Mouse (Mus musculus): Measurements from ENCODE around the gene Taok3. TPM values are rescaled to one million over a fixed set of nuclear protein-coding genes. Genes with fewer than 3 reads are reported as not detected.

Gene Taok3
- polyA plus RNA-seq, 1 experiment from 2014 or later: 12.0 TPM

GRCm38 (mm10) chr5:117178079-117178478 is 58.1 kb downstream of the Taok3 start:
- 43% methylated on average over 6 of the region's 6 CpGs for WGBS
- Histone ChIP-seq H3K4me1 (peaks cover 9% of the 10 kb centered on the region), H3K27ac (replicated peaks) (no peak overlapping the region), H3K4me3 (no peak overlapping the region), H3K36me3 (no peaks in the 10 kb centered on the region), H3K9me3 (replicated peaks) (no peaks in the 10 kb centered on the region), H3K27me3 (ENCODE audit: low read depth, poor library complexity, severe bottlenecking) (no peaks in the 10 kb centered on the region)
- DNase-seq (ENCODE audit: low spot score): no peak

- Histone ChIP-seq H3K9me3 (replicated peaks) (no peaks in the 10 kb centered on the region), H3K4me3 (no peak overlapping the region), H3K4me1 (peaks cover 9% of the 10 kb centered on the region), H3K27me3 (ENCODE audit: low read depth, poor library complexity, severe bottlenecking) (no peaks in the 10 kb centered on the region), H3K27ac (replicated peaks) (no peak overlapping the region), H3K36me3 (no peaks in the 10 kb centered on the region)
- WGBS: 80% methylated on average over 6 of the region's 6 CpGs
- DNase-seq (ENCODE audit: low spot score): no peak
Measured at GRCm38 (mm10) chr5:117178486-117178885, 58.6 kb downstream of the Taok3 start.

GRCm38 (mm10) chr5:117181921-117182320 is 62.0 kb downstream of the Taok3 start:
- H3K4me1 ChIP-seq: peaks cover 9% of the 10 kb centered on the region
- H3K4me3 ChIP-seq: no peak overlapping the region
- WGBS: 87% methylated on average over 5 of the region's 5 CpGs
- H3K9me3 ChIP-seq (replicated peaks): peaks cover 11% of the 10 kb centered on the region; the same call in 1 of the 2 replicates
- H3K36me3 ChIP-seq: 0 out of 2 replicates have a peak, but pooled peaks cover 14% of the 10 kb centered on the region
- no peak overlapping the region for H3K27ac ChIP-seq (replicated peaks)
- no peaks in the 10 kb centered on the region for H3K27me3 ChIP-seq (ENCODE audit: low read depth, poor library complexity, severe bottlenecking)
- no peak for DNase-seq (ENCODE audit: low spot score)

GRCm38 (mm10) chr5:117182411-117182810 is 62.5 kb downstream of the Taok3 start:
- H3K36me3 ChIP-seq: 0 out of 2 replicates have a peak, but pooled peaks cover 14% of the 10 kb centered on the region
- no peaks in the 10 kb centered on the region for H3K27me3 ChIP-seq (ENCODE audit: low read depth, poor library complexity, severe bottlenecking)
- H3K4me3 ChIP-seq: no peak overlapping the region
- H3K9me3 ChIP-seq (replicated peaks): peaks cover 11% of the 10 kb centered on the region; the same call in 1 of the 2 replicates
- 89% methylated on average over 3 of the region's 3 CpGs for WGBS
- DNase-seq (ENCODE audit: low spot score): no peak
- H3K27ac ChIP-seq (replicated peaks): no peak overlapping the region
- H3K4me1 ChIP-seq: peaks cover 9% of the 10 kb centered on the region

- 82% methylated on average over 6 of the region's 6 CpGs for WGBS
- peaks cover 11% of the 10 kb centered on the region; the same call in 1 of the 2 replicates for H3K9me3 ChIP-seq (replicated peaks)
- no peak overlapping the region for H3K27ac ChIP-seq (replicated peaks)
- no peak overlapping the region for H3K4me3 ChIP-seq
- peaks cover 14% of the 10 kb centered on the region; the same call in 1 of the 2 replicates for H3K36me3 ChIP-seq
- DNase-seq (ENCODE audit: low spot score): no peak
- no peaks in the 10 kb centered on the region for H3K27me3 ChIP-seq (ENCODE audit: low read depth, poor library complexity, severe bottlenecking)
- no peaks in the 10 kb centered on the region for H3K4me1 ChIP-seq
Measured at GRCm38 (mm10) chr5:117184832-117185231, 64.9 kb downstream of the Taok3 start.

GRCm38 (mm10) chr5:117185673-117186072 is 65.7 kb downstream of the Taok3 start:
- peaks cover 14% of the 10 kb centered on the region; the same call in 1 of the 2 replicates for H3K36me3 ChIP-seq

GRCm38 (mm10) chr5:117192061-117192460 is 72.1 kb downstream of the Taok3 start:
- Histone ChIP-seq H3K27ac (replicated peaks) (no peak overlapping the region), H3K4me3 (no peak overlapping the region), H3K9me3 (replicated peaks) (no peaks in the 10 kb centered on the region), H3K27me3 (ENCODE audit: low read depth, poor library complexity, severe bottlenecking) (no peaks in the 10 kb centered on the region), H3K36me3 (no peaks in the 10 kb centered on the region; the same call in 1 of the 2 replicates), H3K4me1 (no peaks in the 10 kb centered on the region)
- no peak for DNase-seq (ENCODE audit: low spot score)
- 92% methylated on average over 6 of the region's 6 CpGs for WGBS

More at GRCm38 (mm10) chr5:117185673-117186072, 65.7 kb downstream of the Taok3 start:
- Histone ChIP-seq H3K27me3 (ENCODE audit: low read depth, poor library complexity, severe bottlenecking) (no peaks in the 10 kb centered on the region), H3K4me1 (no peaks in the 10 kb centered on the region), H3K4me3 (no peak overlapping the region), H3K27ac (replicated peaks) (no peak overlapping the region), H3K9me3 (replicated peaks) (peaks cover 11% of the 10 kb centered on the region; the same call in 1 of the 2 replicates)
- WGBS: 92% methylated on average over 7 of the region's 7 CpGs
- DNase-seq (ENCODE audit: low spot score): no peak

GRCm38 (mm10) chr5:117193748-117194147 is 73.8 kb downstream of the Taok3 start:
- no peak for DNase-seq (ENCODE audit: low spot score)
- no peak overlapping the region for H3K4me3 ChIP-seq
- H3K27ac ChIP-seq (replicated peaks): no peak overlapping the region
- peaks cover 5% of the 10 kb centered on the region; the same call in 1 of the 2 replicates for H3K9me3 ChIP-seq (replicated peaks)
- H3K4me1 ChIP-seq: no peaks in the 10 kb centered on the region
- 96% methylated on average over 7 of the region's 7 CpGs for WGBS
- H3K36me3 ChIP-seq: peaks cover 5% of the 10 kb centered on the region
- H3K27me3 ChIP-seq (ENCODE audit: low read depth, poor library complexity, severe bottlenecking): no peaks in the 10 kb centered on the region

- Histone ChIP-seq H3K27ac (replicated peaks) (no peak overlapping the region), H3K27me3 (ENCODE audit: low read depth, poor library complexity, severe bottlenecking) (no peaks in the 10 kb centered on the region), H3K36me3 (peaks cover 8% of the 10 kb centered on the region), H3K4me3 (no peak overlapping the region), H3K9me3 (replicated peaks) (peaks cover 7% of the 10 kb centered on the region; the same call in 1 of the 2 replicates), H3K4me1 (no peaks in the 10 kb centered on the region)
- 88% methylated on average over 5 of the region's 5 CpGs for WGBS
- DNase-seq (ENCODE audit: low spot score): no peak
Measured at GRCm38 (mm10) chr5:117194672-117195071, 74.7 kb downstream of the Taok3 start.

- WGBS: 93% methylated on average over 7 of the region's 7 CpGs
- H3K9me3 ChIP-seq (replicated peaks): peaks cover 7% of the 10 kb centered on the region; the same call in 1 of the 2 replicates
- no peak overlapping the region for H3K4me3 ChIP-seq
- H3K27ac ChIP-seq (replicated peaks): no peak overlapping the region
- H3K36me3 ChIP-seq: peaks cover 10% of the 10 kb centered on the region
- H3K4me1 ChIP-seq: no peaks in the 10 kb centered on the region
- DNase-seq (ENCODE audit: low spot score): no peak
- H3K27me3 ChIP-seq (ENCODE audit: low read depth, poor library complexity, severe bottlenecking): no peaks in the 10 kb centered on the region
Measured at GRCm38 (mm10) chr5:117196551-117196950, 76.6 kb downstream of the Taok3 start.

GRCm38 (mm10) chr5:117198390-117198789 is 78.5 kb downstream of the Taok3 start:
- H3K4me1 ChIP-seq: no peaks in the 10 kb centered on the region
- H3K9me3 ChIP-seq (replicated peaks): peaks cover 7% of the 10 kb centered on the region; the same call in 1 of the 2 replicates
- H3K4me3 ChIP-seq: no peak overlapping the region
- peaks cover 10% of the 10 kb centered on the region for H3K36me3 ChIP-seq
- no peak overlapping the region for H3K27ac ChIP-seq (replicated peaks)
- 74% methylated on average over 3 of the region's 3 CpGs for WGBS
- DNase-seq (ENCODE audit: low spot score): no peak
- no peaks in the 10 kb centered on the region for H3K27me3 ChIP-seq (ENCODE audit: low read depth, poor library complexity, severe bottlenecking)

- no peak for DNase-seq (ENCODE audit: low spot score)
- Histone ChIP-seq H3K27me3 (ENCODE audit: low read depth, poor library complexity, severe bottlenecking) (no peaks in the 10 kb centered on the region), H3K36me3 (peaks cover 15% of the 10 kb centered on the region), H3K4me3 (no peak overlapping the region), H3K27ac (replicated peaks) (no peak overlapping the region), H3K4me1 (no peaks in the 10 kb centered on the region), H3K9me3 (replicated peaks) (0 out of 2 replicates have a peak, but pooled peaks cover 5% of the 10 kb centered on the region)
- WGBS: 78% methylated on average over 16 of the region's 16 CpGs
Measured at GRCm38 (mm10) chr5:117207286-117207685, 87.4 kb downstream of the Taok3 start.

GRCm38 (mm10) chr5:117214016-117214415 is 94.1 kb downstream of the Taok3 start:
- peaks cover 7% of the 10 kb centered on the region; the same call in 1 of the 2 replicates for H3K36me3 ChIP-seq
- no peak for DNase-seq (ENCODE audit: low spot score)
- no peak overlapping the region for H3K27ac ChIP-seq (replicated peaks)
- 92% methylated on average over 4 of the region's 4 CpGs for WGBS
- no peaks in the 10 kb centered on the region for H3K27me3 ChIP-seq (ENCODE audit: low read depth, poor library complexity, severe bottlenecking)
- no peaks in the 10 kb centered on the region for H3K4me1 ChIP-seq
- H3K9me3 ChIP-seq (replicated peaks): 0 out of 2 replicates have a peak, but pooled peaks cover 2% of the 10 kb centered on the region
- no peak overlapping the region for H3K4me3 ChIP-seq

Data from midbrain, embryonic 10.5 days (tissue).